Mouse (Mus musculus) thymus, adult 2 months (tissue): ENCODE measurements at regions not wholly inside any gene's neighbourhood (a gene's known extent, or its start where the extent isn't known, plus 50 kb on each side); places are given as distances from the start of the nearest gene placed in this dataset.

Experiments
- DNase-seq: peaks from one replicate; pipeline ENCODE4 v3.0.0; 2021
- H3K27ac ChIP-seq: fragments of 200-500 bp; 2 replicates; pipeline ENCODE4 v1.5.1; 2012; ENCODE audit warnings: low read length, control low read depth; ENCODE audit not compliant: control insufficient read depth, insufficient read depth
- H3K27me3 ChIP-seq: fragments of 200-500 bp; 2 replicates; pipeline ENCODE4 v1.6.1; 2012; ENCODE audit warnings: mild to moderate bottlenecking, low read length, moderate library complexity, mixed read lengths; ENCODE audit not compliant: control insufficient read depth, insufficient read depth
- H3K36me3 ChIP-seq: fragments of 200-500 bp; 2 replicates; pipeline ENCODE4 v1.6.1; 2012; ENCODE audit warnings: mild to moderate bottlenecking, low read length, moderate library complexity; ENCODE audit not compliant: control insufficient read depth, insufficient read depth
- H3K4me1 ChIP-seq: fragments of 200-500 bp; replicated peaks from 2 replicates; pipeline ENCODE4 v1.6.1; 2012; ENCODE audit warnings: low read length; ENCODE audit not compliant: control insufficient read depth, insufficient read depth
- H3K4me3 ChIP-seq: fragments of 200-500 bp; 2 replicates; pipeline ENCODE4 v1.5.1; 2012; ENCODE audit warnings: mild to moderate bottlenecking, low read length, control low read depth, moderate library complexity; ENCODE audit not compliant: control insufficient read depth, insufficient read depth
- CTCF ChIP-seq: fragments of 200-500 bp; IDR thresholded peaks from 2 replicates; pipeline ENCODE4 v1.5.1; 2012; ENCODE audit warnings: mild to moderate bottlenecking, control low read depth, low read length, moderate library complexity, borderline replicate concordance; ENCODE audit not compliant: control insufficient read depth, poor library complexity, insufficient read depth; ENCODE audit errors: extremely low read depth
- POLR2A ChIP-seq: fragments of 200-500 bp; IDR thresholded peaks from 2 replicates; pipeline ENCODE4 v1.6.1; 2012; ENCODE audit warnings: mild to moderate bottlenecking, low read length, control low read depth, moderate library complexity; ENCODE audit not compliant: control insufficient read depth, poor library complexity, insufficient read depth; ENCODE audit errors: extremely low read depth
- WGBS: fragments of 180-500 bp; shearing (Covaris S2); methylation state at CpG from one replicate; pipeline ENCODE4 v1.1.7; 2018; 5-methylcytosine and 5-hydroxymethylcytosine counted together

DNA sequence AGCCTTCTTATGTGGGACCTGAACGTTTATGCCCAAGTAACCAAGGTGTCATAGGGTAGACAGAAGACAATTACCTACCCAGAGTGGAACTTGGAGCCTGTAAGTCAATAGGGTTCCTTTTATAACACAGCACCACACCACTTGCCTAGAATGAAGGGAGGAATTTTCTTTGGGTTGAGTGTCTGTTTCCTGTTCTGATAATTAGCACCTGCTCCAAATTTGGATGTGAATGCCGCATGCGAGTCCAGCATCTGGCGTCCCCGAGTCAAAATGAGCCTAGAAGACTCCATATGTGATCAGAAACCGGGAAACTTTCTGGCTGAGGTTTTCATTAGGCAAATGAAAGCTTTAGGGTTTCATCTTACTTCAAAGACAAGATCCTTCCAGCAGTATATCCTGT is 653.7 kb downstream of the Adgrl2 start:
- DNase-seq, result no peak
- WGBS, result 23% methylated on average over 6 of the region's 6 CpGs
- no peaks in the 10 kb centered on the region for H3K36me3 ChIP-seq
- H3K27me3 ChIP-seq, result no peaks in the 10 kb centered on the region
- H3K4me3 ChIP-seq, result no peak overlapping the region
- H3K4me1 ChIP-seq, result no peaks in the 10 kb centered on the region; the same call in 1 of the 2 replicates
- TF ChIP-seq POLR2A, result no peak
- TF ChIP-seq CTCF, result no peak
- H3K27ac ChIP-seq, result no peak overlapping the region

DNA sequence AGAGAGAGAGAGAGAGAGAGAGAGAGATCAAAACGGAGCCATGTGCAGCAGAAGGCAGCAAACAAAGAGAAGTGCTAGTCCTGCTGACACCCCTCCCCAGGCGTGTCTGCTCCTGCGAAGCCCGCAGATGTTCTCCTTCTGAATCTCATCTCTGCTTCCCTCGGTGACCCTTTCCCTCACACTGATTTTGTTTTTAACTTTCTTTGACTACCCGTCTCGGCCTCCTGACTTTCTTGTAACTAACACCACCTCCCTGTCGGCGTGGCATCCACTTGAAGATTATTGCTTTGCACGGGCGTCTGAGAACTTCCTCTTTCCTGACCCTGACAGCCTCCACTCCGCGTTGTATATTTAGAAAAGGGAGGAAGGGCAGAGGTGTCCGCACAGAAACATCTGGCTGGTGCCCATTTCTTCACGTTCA is 654.3 kb downstream of the Adgrl2 start:
- DNase-seq, result no peak
- TF ChIP-seq POLR2A (no peak), CTCF (no peak)
- no peaks in the 10 kb centered on the region for H3K27me3 ChIP-seq
- no peaks in the 10 kb centered on the region for H3K36me3 ChIP-seq
- no peaks in the 10 kb centered on the region; the same call in 1 of the 2 replicates for H3K4me1 ChIP-seq
- 4% methylated on average over 15 of the region's 15 CpGs for WGBS
- 0 out of 2 replicates have a peak overlapping the region, but pooled peaks have one; percentile 19 for H3K4me3 ChIP-seq
- H3K27ac ChIP-seq, result no peak overlapping the region

DNA sequence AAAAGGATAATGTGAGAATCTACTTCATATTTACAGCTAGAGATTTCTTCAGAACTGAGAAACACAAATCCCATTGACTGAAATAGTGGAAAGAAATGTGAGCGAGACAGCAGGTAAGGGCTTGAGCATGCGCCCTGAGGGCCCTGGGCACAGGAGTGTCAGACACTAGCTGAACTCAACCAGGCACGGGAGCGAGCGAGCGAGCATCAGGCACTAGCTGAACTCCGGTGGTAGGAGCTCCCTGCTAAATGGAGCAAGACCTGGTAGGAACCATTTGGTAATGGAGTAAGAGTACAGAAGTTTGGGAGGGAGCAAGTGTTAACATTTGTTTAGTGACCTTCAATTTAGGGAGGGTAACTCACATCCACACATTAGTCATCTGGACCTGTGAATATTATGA is 654.7 kb downstream of the Adgrl2 start:
- no peak for TF ChIP-seq POLR2A
- no peak for TF ChIP-seq CTCF
- Histone ChIP-seq H3K4me1 (no peaks in the 10 kb centered on the region; the same call in 1 of the 2 replicates), H3K27ac (no peak overlapping the region), H3K27me3 (no peaks in the 10 kb centered on the region), H3K36me3 (no peaks in the 10 kb centered on the region), H3K4me3 (no peak overlapping the region)
- DNase-seq, result no peak
- WGBS, result 92% methylated on average over 7 of the region's 7 CpGs

DNA sequence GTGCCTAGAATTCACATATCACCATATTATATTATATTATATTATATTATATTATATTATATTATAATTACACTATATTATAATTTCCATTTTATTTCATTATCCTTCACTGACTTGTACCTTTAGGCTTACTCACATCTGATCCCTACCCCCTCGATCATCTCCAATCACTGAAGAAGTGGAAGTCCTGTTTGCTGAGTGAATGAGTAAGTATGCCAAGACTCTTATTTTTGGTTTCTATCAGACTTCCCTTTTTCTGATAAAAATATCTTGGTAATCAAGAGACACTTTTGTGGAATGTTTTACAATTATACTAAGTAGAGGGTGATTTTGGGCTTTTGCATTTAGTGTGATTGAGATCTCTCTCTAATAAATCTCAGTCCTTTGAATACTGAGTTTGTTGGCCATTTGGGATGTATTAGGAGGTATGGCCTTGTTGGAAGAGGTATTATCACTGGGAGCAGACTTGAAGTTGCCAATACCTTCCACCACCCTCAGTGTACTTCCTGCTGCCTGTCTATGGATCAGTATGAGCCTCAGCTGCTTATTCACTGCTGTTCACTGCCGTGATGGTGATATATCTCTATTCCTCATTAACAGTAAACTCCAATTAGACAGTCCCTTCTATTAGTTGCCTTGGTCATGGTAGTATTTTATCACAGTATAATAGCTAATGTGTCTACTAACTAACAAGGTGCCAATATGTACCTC is 665.3 kb downstream of the Adgrl2 start:
- Histone ChIP-seq H3K4me1 (no peaks in the 10 kb centered on the region), H3K4me3 (no peak overlapping the region), H3K27me3 (no peaks in the 10 kb centered on the region), H3K36me3 (no peaks in the 10 kb centered on the region), H3K27ac (no peak overlapping the region)
- TF ChIP-seq CTCF, result no peak
- no peak for TF ChIP-seq POLR2A
- 74% methylated on average over 2 of the region's 2 CpGs for WGBS
- no peak for DNase-seq

DNA sequence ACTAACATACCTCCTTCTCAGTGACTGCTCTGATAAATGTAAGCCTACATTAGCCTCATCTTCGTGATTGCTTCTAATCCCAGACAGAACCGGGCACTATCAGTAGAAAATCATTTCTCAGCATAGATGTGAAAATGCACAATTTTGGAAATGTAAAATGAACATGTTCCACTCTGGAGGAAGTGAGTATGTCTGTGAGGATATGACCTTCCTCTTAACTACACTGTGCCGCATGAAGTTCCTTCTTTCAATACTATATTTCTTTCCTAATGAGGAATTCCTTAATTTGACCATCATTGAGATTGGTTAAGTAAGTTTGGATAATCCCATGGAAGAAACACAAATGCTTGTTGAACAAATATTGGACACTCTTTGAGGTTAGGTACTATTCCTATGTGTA is 668.5 kb downstream of the Adgrl2 start:
- H3K4me3 ChIP-seq, result no peak overlapping the region
- no peaks in the 10 kb centered on the region for H3K27me3 ChIP-seq
- H3K36me3 ChIP-seq, result no peaks in the 10 kb centered on the region
- no peak overlapping the region for H3K27ac ChIP-seq
- WGBS, result 88% methylated on average over 3 of the region's 3 CpGs
- no peaks in the 10 kb centered on the region for H3K4me1 ChIP-seq
- no peak for TF ChIP-seq CTCF
- DNase-seq, result no peak

DNA sequence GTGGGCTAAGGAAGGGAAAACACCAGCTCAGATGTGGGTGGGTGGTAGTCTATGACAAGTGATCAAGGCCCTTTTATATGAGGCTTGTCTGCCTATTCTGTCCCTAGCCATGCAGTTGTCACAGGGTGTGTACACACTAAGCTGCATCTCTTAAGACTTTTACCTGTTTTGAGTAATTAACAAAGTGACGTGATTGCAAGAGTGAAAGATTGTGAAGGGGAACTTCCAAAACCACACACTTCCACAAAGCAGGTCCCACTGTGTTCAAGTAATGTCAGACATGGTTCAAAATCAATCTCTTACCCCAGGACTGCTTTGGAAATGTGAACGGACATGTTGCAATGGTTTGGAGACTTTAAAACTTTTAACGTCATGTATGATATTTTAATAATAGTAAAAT is 674.2 kb downstream of the Adgrl2 start:
- Histone ChIP-seq H3K4me3 (no peak overlapping the region), H3K36me3 (no peaks in the 10 kb centered on the region), H3K27ac (no peak overlapping the region), H3K27me3 (no peaks in the 10 kb centered on the region), H3K4me1 (no peaks in the 10 kb centered on the region)
- TF ChIP-seq POLR2A (no peak), CTCF (no peak)
- 89% methylated on average over 3 of the region's 3 CpGs for WGBS
- DNase-seq, result no peak

DNA sequence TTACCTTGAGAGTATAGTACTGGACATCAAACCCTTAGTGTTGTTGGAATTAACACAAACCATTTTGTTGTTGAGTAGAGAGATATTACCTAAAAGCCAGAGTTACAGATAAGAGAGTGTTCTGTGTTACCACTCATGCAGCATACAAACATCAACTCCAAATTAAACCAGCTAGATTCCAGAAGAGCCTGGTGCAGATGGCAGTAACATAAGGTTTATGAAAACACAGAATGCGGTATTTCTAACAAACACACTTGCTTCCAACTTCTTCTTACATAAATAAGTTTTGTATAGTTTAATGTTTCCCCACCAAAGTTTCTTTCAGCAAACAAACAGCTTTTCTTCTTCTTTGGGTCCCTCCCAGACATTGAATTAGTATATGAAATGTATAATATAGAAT is 675.1 kb downstream of the Adgrl2 start:
- Histone ChIP-seq H3K4me1 (no peaks in the 10 kb centered on the region), H3K27me3 (no peaks in the 10 kb centered on the region), H3K4me3 (no peak overlapping the region), H3K27ac (no peak overlapping the region), H3K36me3 (no peaks in the 10 kb centered on the region)
- WGBS, result 100% methylated on average over 1 of the region's 1 CpGs
- DNase-seq, result no peak
- no peak for TF ChIP-seq POLR2A
- TF ChIP-seq CTCF, result no peak
